Mouse (Mus musculus) adrenal gland, postnatal 25 days (tissue): ENCODE measurements around the gene Tulp1. TPM values are rescaled to one million over a fixed set of nuclear protein-coding genes. Genes with fewer than 3 reads are reported as not detected.
A peak's percentile ranks its signal among the peaks of the same experiment; 100 is the strongest.

Experiments used
- DNase-seq: peaks from one replicate; pipeline ENCODE4 v3.0.0; 2021; ENCODE audit warnings: mixed read lengths
- total RNA-seq: library from RNA; stranded (reverse); gene quantifications from 2 replicates; pipeline ENCODE4 v1.2.3, GENCODE M21; 2021

Tulp1 gene
- total RNA-seq, 1 experiment from 2014 or later, result not detected

DNA sequence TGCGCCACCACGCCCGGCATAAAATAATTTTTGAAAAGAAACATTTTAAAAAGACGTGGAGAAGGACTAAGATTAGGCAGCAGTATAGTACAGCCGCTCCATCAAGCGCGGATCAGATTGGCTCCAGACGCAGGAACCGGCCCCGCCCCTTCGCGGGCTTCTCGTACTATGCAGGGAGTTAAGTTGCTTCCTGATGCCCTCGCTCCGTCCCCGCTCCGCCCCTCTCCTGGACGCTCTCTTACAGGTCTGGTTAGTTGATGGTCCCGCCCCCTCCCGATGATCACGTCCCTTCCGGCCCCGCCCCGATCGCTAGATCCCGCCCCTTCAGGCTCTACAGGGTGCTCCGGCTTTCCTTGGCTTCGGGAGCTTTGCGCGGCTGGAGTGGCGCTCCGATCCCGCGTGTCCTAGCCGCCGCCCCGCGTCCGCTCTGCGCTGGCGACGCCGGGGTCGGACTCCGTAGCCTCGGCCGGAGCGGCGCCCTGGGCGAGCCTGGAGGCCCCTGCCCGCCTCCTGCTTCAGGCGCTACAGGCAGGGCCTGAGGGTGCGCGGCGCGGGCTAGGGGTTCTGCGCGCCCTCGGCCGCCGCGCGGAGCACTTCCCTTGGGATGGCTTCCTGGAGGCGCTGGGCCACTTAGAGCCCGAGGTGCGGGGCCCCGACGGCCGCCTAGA is 51.7 kb downstream of the Tulp1 start, which contains the start of gene Fance:
Gene Fance (plus strand): TSS at position 308 of the 668 bp plus-strand sequence.
- peak; percentile 95 for DNase-seq

DNA sequence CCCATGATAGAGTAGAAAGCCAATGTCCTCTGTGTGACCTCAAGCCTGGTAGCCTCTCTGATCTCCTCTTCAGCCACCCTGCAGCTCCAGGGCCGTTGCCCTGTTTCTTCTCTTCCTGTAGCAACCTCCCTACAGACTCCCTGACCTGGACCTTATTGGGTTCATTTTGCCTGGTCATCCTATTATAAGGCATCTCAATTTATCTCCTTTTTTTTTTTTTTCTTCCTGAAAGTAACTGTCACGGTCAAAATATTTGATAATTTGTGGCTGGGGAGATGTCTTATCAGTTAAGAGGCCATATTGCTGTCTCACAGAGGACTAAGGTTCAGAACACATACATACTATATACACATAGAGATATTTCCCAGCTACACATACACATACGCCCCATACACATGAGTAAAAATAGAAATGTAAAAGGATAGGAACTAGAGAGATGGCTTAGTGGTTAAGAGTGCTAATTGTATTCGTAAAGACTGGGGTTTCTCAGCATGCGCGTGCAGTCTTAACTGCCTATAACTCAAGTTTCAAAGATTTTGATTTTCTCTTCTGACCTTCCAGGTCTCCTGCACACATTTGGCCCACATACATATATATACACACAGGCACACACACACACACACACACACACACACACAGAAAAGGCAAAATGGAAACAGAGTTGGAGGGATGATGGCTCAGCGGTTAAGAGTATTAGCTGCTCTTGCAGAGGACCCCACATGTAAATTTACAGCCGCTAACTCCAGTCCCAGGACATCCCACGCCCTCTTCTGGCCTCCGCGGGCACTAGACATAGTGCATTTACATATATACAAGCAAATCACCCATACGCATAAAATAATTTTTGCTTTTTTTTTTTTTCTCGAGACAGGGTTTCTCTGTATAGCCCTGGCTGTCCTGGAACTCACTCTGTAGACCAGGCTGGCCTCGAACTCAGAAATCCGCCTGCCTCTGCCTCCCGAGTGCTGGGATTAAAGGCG is 52.5 kb downstream of the Tulp1 start:
- DNase-seq, result no peak

DNA sequence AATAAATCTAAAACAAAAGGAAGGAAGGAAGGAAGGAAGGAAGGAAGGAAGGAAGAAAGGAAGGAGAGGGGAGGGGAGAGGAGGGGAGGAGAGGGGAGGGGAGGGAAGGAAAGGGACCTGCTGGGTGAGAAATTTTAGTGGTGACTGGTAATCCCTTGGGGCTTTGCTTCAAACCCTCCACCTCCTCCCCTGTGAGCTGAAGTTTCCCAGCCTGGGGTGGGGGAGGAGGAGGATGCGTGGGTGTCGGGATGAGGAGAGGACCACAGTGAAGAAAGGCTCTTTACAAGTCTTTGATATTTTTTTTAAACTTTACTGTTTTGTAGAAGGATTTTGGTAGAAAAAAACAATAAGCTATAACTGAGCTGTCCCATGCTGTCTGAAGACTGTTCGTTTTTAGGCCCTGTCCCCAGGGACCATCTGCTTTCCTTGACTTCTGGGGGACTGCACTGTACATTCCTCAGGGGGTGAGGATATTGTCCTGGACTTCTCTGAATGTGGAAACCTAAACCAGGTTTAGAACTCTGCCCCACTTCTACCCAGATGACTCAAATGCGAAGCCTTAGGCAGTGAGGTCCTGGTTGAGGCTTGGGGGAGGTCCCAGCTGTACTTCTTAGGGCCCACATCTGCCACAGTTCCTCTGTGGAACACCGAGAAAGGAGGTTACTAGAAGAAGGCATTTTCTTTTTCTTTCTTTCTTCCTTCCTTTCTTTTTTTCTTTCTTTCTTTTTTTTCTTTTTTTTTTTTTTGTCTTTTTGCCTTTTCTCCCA is 53.5 kb downstream of the Tulp1 start:
- DNase-seq, result no peak

- DNase-seq, result no peak
Observed at GRCm38 (mm10) chr17:28310831-28311230, 54.2 kb downstream of the Tulp1 start.

- DNase-seq, result peak; percentile 87
Observed at GRCm38 (mm10) chr17:28308297-28309195, 56.5 kb downstream of the Tulp1 start.

GRCm38 (mm10) chr17:28305172-28305571 is 59.9 kb downstream of the Tulp1 start:
- DNase-seq, result no peak

Other genes with a start within 250 kb of the Tulp1 start
- 23.1 and 28.0 TPM in 2 replicates for gene Scube3, start 223.1 kb downstream of the Tulp1 start, total RNA-seq
- 41.5 and 45.5 TPM in 2 replicates for gene Zfp523, start 188.1 kb downstream of the Tulp1 start, total RNA-seq
- gene Def6, start 157.4 kb downstream of the Tulp1 start, total RNA-seq, result 1.8 and 3.1 TPM in 2 replicates
- gene Ppard, start 132.5 kb downstream of the Tulp1 start, total RNA-seq, result 36.3 and 43.3 TPM in 2 replicates
- 34.6 and 35.0 TPM in 2 replicates for gene Fance, start 51.7 kb downstream of the Tulp1 start, total RNA-seq
- gene Rpl10a, start 36.8 kb downstream of the Tulp1 start, total RNA-seq, result 789 and 848 TPM in 2 replicates
- 10.4 and 13.6 TPM in 2 replicates for gene Tead3, start 14.4 kb downstream of the Tulp1 start, total RNA-seq
- 55.9 and 60.1 TPM in 2 replicates for gene Fkbp5, start 152.3 kb upstream of the Tulp1 start, total RNA-seq
- not detected in 2 replicates for gene Armc12, start 165.6 kb upstream of the Tulp1 start, total RNA-seq
- not detected in 2 replicates for gene Clpsl2, start 184.2 kb upstream of the Tulp1 start, total RNA-seq
- not detected in 2 replicates for gene Clps, start 195.5 kb upstream of the Tulp1 start, total RNA-seq
- gene Lhfpl5, start 210.4 kb upstream of the Tulp1 start, total RNA-seq, result 1.9 and 2.2 TPM in 2 replicates